Mouse (Mus musculus): ENCODE measurements around the gene Cacna1e. TPM values are rescaled to one million over a fixed set of nuclear protein-coding genes. Genes with fewer than 3 reads are reported as not detected.

Gene Cacna1e
- polyA plus RNA-seq, 1 experiment: 51.9 TPM

DNA sequence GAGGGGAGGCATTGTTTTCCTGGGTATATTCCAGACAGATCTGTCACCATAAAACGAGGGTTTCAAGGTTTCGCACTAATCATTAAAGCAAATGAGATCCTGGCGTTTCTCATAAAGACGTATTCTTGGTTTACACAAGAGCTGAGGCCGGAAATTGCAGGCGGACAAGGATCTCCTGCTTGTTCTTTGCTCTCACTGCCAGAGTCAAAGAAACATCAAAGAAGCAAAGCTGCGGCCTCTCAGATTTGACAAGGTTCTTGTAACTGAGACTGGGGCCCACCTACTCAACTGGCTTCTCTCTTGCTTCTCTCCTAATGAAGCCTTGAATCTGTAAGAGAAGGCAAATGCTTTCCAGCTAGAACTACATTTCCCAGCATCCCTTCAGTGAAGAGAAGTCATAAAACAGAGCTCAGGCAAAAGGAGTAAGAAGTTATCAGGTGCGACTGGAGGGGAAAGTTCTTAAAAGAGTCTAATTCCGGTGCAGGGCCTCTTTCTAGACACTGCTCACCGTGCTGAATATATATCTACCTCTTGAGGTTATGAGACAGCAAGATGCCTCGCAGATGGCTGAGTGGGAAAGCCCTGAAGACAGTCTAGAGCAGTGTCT, 104.3 kb downstream of the Cacna1e start:
- Histone ChIP-seq H3K4me3 (replicated peaks; ENCODE audit: insufficient read depth, low read depth, low read length) (no peak overlapping the region), H3K4me1 (ENCODE audit: control insufficient read depth, insufficient read depth, low read length) (peaks cover 11% of the 10 kb centered on the region), H3K27ac (ENCODE audit: insufficient read depth, low read length) (no peak overlapping the region), H3K27me3 (ENCODE audit: control insufficient read depth, insufficient read depth, low read length) (no peaks in the 10 kb centered on the region)
- TF ChIP-seq CTCF (IDR thresholded peaks at IDR 0.05; ENCODE audit: borderline replicate concordance, insufficient read depth, low read depth, low read length): no peak
- DNase-seq: no peak
- 82% methylated on average over 11 of the region's 11 CpGs for WGBS

DNA sequence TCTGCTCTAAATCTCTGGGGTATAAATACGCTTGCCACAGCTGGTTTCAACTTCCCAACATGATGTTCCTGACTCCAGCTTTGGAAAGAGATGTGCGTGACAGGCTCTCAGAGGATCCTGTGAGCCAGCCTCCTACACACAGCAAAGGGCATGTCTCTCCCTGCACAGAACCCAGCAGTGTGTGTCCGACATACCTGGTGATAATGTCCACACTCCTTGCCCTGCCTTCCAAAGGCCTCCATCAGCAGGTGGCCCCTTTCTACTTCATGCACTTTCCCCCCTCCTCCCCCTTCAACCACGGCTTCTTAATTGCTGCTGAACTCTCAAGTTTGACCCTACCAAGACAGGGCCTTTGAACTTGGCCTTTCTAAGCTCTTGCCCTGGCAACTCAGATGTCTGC, 108.0 kb downstream of the Cacna1e start:
- no peak for DNase-seq
- no peak overlapping the region for H3K4me3 ChIP-seq (replicated peaks; ENCODE audit: insufficient read depth, low read depth, low read length)
- WGBS: 76% methylated on average over 4 of the region's 4 CpGs
- no peaks in the 10 kb centered on the region for H3K27me3 ChIP-seq (ENCODE audit: control insufficient read depth, insufficient read depth, low read length)
- peaks cover 8% of the 10 kb centered on the region for H3K4me1 ChIP-seq (ENCODE audit: control insufficient read depth, insufficient read depth, low read length)
- H3K27ac ChIP-seq (ENCODE audit: insufficient read depth, low read length): no peak overlapping the region
- TF ChIP-seq CTCF (IDR thresholded peaks at IDR 0.05; ENCODE audit: borderline replicate concordance, insufficient read depth, low read depth, low read length) (no peak), POLR2A (IDR thresholded peaks at IDR 0.05; ENCODE audit: borderline replicate concordance, insufficient read depth, low read length) (no peak)

DNA sequence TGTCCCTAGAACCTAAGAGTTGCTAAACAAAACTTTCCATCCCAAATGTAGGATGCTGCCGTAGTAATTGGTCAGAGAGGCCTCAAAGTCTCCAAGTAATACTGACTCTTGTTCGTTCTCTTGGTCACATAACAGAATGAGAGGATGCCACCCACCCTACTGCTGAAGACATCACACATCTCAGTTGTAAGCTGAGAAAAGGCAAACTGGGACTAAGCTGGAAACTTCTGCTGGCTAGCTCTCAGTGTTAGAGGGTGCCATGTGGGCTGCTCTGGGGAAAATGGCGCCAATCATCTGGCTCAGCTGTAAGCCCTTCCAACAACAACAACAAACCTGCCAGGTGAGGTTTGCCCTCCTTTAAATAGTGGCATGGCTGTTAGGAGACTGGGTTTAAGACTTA, 109.8 kb downstream of the Cacna1e start:
- Histone ChIP-seq H3K27ac (ENCODE audit: insufficient read depth, low read length) (no peak overlapping the region), H3K27me3 (ENCODE audit: control insufficient read depth, insufficient read depth, low read length) (no peaks in the 10 kb centered on the region), H3K4me1 (ENCODE audit: control insufficient read depth, insufficient read depth, low read length) (peaks cover 12% of the 10 kb centered on the region), H3K4me3 (replicated peaks; ENCODE audit: insufficient read depth, low read depth, low read length) (no peak overlapping the region)
- DNase-seq: no peak
- WGBS: 95% methylated on average over 3 of the region's 3 CpGs
- TF ChIP-seq CTCF (IDR thresholded peaks at IDR 0.05; ENCODE audit: borderline replicate concordance, insufficient read depth, low read depth, low read length) (no peak), POLR2A (IDR thresholded peaks at IDR 0.05; ENCODE audit: borderline replicate concordance, insufficient read depth, low read length) (no peak)

DNA sequence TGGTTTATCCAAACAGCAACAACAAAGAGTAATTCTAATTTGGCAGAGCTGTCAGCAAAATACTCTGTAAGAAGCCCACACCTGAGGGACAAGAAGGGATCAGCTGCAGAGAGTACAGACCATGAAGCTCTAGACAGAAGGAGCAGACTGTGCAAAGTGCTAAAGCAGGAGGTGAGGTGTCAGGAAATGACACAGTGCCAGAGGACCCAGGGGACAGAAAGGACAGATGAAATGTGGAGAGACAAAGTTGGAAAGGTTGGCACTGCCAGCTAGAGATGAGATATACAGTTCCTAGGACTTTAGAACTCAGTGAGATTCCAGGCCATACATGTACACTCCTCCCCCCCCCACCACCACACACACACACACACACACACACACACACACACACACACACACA, 113.2 kb downstream of the Cacna1e start:
- Histone ChIP-seq H3K4me3 (replicated peaks; ENCODE audit: insufficient read depth, low read depth, low read length) (no peak overlapping the region), H3K4me1 (ENCODE audit: control insufficient read depth, insufficient read depth, low read length) (peaks cover 13% of the 10 kb centered on the region), H3K27ac (ENCODE audit: insufficient read depth, low read length) (no peak overlapping the region), H3K27me3 (ENCODE audit: control insufficient read depth, insufficient read depth, low read length) (no peaks in the 10 kb centered on the region)
- peak; percentile 47 to 70 for DNase-seq
- TF ChIP-seq POLR2A (IDR thresholded peaks at IDR 0.05; ENCODE audit: borderline replicate concordance, insufficient read depth, low read length) (no peak), CTCF (IDR thresholded peaks at IDR 0.05; ENCODE audit: borderline replicate concordance, insufficient read depth, low read depth, low read length) (no peak)

DNA sequence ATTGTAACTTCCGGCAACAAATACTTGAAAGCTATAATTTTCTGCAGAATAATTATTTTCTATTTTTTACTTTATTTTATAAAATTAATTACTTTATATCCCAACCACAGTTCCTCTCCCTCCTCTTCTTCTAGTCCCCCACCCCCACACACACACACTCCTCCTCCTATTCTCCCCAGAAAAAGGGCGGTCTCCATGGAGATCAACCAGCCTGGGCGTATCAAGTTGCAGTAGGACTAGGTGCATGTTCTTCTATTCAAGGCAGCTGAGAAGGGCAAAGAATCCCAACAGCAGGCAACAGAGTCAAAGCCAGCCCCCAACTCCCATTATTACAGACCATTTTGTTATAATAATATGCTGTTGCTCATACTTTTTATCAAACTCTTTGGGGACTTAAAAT, 113.8 kb downstream of the Cacna1e start:
- peaks cover 13% of the 10 kb centered on the region for H3K4me1 ChIP-seq (ENCODE audit: control insufficient read depth, insufficient read depth, low read length)
- H3K27me3 ChIP-seq (ENCODE audit: control insufficient read depth, insufficient read depth, low read length): no peaks in the 10 kb centered on the region
- TF ChIP-seq POLR2A (IDR thresholded peaks at IDR 0.05; ENCODE audit: borderline replicate concordance, insufficient read depth, low read length) (no peak), CTCF (IDR thresholded peaks at IDR 0.05; ENCODE audit: borderline replicate concordance, insufficient read depth, low read depth, low read length) (no peak)
- WGBS: 92% methylated on average over 3 of the region's 3 CpGs
- no peak overlapping the region for H3K27ac ChIP-seq (ENCODE audit: insufficient read depth, low read length)
- no peak for DNase-seq
- H3K4me3 ChIP-seq (replicated peaks; ENCODE audit: insufficient read depth, low read depth, low read length): no peak overlapping the region

DNA sequence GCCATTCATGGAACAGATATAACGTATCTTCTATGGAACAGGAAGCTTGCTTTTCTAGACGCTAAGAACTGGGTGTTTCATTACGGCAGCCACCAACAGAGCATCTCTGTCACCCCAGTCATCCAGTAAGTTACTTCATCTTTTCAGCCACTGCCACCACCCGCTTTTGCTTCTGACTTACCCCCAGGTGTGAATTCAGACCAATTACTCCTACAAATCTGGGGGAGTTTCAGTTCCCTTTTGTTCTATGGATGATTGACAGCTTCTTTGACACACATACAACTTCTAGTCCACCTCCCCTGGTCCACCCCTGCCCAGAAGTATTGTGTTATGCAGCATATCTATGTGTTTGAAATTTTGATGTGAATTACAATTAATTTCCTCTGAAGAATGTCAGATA, 121.2 kb downstream of the Cacna1e start:
- Histone ChIP-seq H3K27me3 (ENCODE audit: control insufficient read depth, insufficient read depth, low read length) (no peaks in the 10 kb centered on the region), H3K4me1 (ENCODE audit: control insufficient read depth, insufficient read depth, low read length) (peaks cover 2% of the 10 kb centered on the region; the same call in 1 of the 2 replicates), H3K4me3 (replicated peaks; ENCODE audit: insufficient read depth, low read depth, low read length) (no peak overlapping the region), H3K27ac (ENCODE audit: insufficient read depth, low read length) (no peak overlapping the region)
- WGBS: 85% methylated on average over 4 of the region's 4 CpGs
- no peak for TF ChIP-seq CTCF (IDR thresholded peaks at IDR 0.05; ENCODE audit: borderline replicate concordance, insufficient read depth, low read depth, low read length)
- no peak for TF ChIP-seq POLR2A (IDR thresholded peaks at IDR 0.05; ENCODE audit: borderline replicate concordance, insufficient read depth, low read length)
- no peak for DNase-seq

DNA sequence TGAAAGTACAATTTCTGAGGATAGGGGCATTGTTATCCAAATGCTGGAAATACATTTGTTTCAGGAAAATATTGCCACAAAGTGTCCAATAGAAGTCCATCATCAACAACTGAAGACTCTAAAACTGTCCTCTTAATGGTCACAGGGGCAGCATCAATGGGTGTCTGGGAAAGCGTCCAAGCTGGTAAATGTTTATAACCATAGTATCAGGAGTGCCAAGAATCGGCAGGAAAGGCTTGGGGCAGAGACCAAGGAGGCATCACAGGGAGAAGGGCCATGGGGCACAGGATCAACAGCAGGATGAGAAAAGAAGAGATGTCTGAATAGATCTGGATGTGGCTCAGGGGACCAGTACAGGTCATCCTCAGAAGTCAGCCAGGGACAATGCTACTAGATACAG, 132.2 kb downstream of the Cacna1e start:
- Histone ChIP-seq H3K27ac (ENCODE audit: insufficient read depth, low read length) (no peak overlapping the region), H3K27me3 (ENCODE audit: control insufficient read depth, insufficient read depth, low read length) (no peaks in the 10 kb centered on the region), H3K4me3 (replicated peaks; ENCODE audit: insufficient read depth, low read depth, low read length) (no peak overlapping the region), H3K4me1 (ENCODE audit: control insufficient read depth, insufficient read depth, low read length) (peaks cover 5% of the 10 kb centered on the region; the same call in 1 of the 2 replicates)
- 20% methylated on average over 2 of the region's 2 CpGs for WGBS
- peak in 1 of 2 experiments; percentile 23 for DNase-seq
- no peak for TF ChIP-seq POLR2A (IDR thresholded peaks at IDR 0.05; ENCODE audit: borderline replicate concordance, insufficient read depth, low read length)

DNA sequence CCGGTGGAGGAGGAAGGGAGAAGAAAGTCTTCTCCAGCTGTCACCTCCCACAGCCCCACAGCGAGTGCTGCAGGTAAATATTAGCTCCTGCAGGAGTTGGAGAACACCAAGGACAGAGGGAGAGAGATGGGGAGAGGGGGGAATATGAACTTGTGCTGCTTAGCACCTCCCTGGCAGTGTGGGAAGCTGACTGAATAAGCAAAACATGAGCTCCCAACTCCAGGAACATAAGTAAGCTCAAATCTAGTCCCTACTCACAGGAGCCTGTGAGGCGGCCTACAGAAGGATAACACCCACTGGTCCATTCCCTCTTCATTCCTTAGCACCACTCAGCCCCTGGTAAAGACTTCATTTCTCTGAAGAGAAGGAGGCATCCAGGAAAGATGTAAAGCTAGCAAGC, 135.8 kb downstream of the Cacna1e start:
- TF ChIP-seq CTCF (IDR thresholded peaks at IDR 0.05; ENCODE audit: borderline replicate concordance, insufficient read depth, low read depth, low read length) (no peak), POLR2A (IDR thresholded peaks at IDR 0.05; ENCODE audit: borderline replicate concordance, insufficient read depth, low read length) (no peak)
- WGBS: 91% methylated on average over 3 of the region's 3 CpGs
- Histone ChIP-seq H3K4me1 (ENCODE audit: control insufficient read depth, insufficient read depth, low read length) (peaks cover 5% of the 10 kb centered on the region; the same call in 1 of the 2 replicates), H3K4me3 (replicated peaks; ENCODE audit: insufficient read depth, low read depth, low read length) (no peak overlapping the region), H3K27me3 (ENCODE audit: control insufficient read depth, insufficient read depth, low read length) (no peaks in the 10 kb centered on the region), H3K27ac (ENCODE audit: insufficient read depth, low read length) (no peak overlapping the region)
- no peak for DNase-seq
